Mouse (Mus musculus) spleen, adult 2 months (tissue): ENCODE measurements around the gene Krtap2-4.

Experiments
- CTCF ChIP-seq: fragments of 200-500 bp; IDR thresholded peaks from 2 replicates; pipeline ENCODE4 v1.5.1; 2011; ENCODE audit warnings: mild to moderate bottlenecking, inconsistent platforms; ENCODE audit not compliant: insufficient read depth, insufficient read length, insufficient replicate concordance; ENCODE audit errors: extremely low read depth
- POLR2A ChIP-seq: fragments of 200-500 bp; IDR thresholded peaks from 2 replicates; pipeline ENCODE4 v1.6.1; 2011; ENCODE audit warnings: low read depth, low read length, inconsistent platforms

- no peak for TF ChIP-seq POLR2A
- no peak for TF ChIP-seq CTCF
These were observed 42.4 kb upstream of the Krtap2-4 start for GRCm38 (mm10) chr11:99657051-99657450.
